Mouse (Mus musculus) lung, adult 2 months (tissue): ENCODE data around the gene Gm10153.

Experiments used
- CTCF ChIP-seq: fragments of 200-500 bp; IDR thresholded peaks from 2 replicates; pipeline ENCODE4 v1.5.1; 2011; ENCODE audit warnings: mild to moderate bottlenecking, low read length, control low read depth; ENCODE audit not compliant: insufficient read depth
- POLR2A ChIP-seq: fragments of 200-500 bp; IDR thresholded peaks from 2 replicates; pipeline ENCODE4 v1.6.1; 2011; ENCODE audit warnings: low read depth, mild to moderate bottlenecking, control low read depth, low read length, borderline replicate concordance; ENCODE audit errors: extremely low read depth

DNA sequence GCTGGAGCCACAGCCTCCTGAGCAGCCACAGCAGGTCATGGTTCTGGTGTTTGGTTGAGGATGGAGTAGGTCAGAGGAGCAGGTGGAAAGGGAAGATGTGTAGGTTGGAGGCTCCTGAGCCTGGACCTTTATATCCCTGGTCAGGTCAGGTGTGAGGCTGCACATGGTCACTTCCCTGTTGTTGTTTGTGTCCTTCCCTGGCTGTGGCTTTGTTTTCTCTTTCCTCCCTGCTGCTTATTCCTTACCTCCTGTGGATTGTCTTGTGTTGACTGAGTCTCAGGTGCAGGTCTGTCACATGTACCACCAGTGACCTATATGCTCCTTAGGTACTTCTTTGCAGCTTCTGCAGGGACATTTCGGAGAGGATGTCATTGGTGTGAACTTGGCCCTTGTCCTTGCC is 45.7 kb downstream of the Gm10153 start, which contains the start of gene Gm45337:
- TF ChIP-seq POLR2A (no peak), CTCF (no peak)
